Mouse (Mus musculus) urinary bladder, postnatal 14 days (tissue): ENCODE measurements around the gene Ubxn7.

Experiments
- DNase-seq: peaks from one replicate; pipeline ENCODE4 v3.0.0; 2021; ENCODE audit warnings: low spot score

Ubxn7 gene

GRCm38 (mm10) chr16:32382901-32383300 is 50.8 kb downstream of the Ubxn7 start:
- no peak for DNase-seq

DNA sequence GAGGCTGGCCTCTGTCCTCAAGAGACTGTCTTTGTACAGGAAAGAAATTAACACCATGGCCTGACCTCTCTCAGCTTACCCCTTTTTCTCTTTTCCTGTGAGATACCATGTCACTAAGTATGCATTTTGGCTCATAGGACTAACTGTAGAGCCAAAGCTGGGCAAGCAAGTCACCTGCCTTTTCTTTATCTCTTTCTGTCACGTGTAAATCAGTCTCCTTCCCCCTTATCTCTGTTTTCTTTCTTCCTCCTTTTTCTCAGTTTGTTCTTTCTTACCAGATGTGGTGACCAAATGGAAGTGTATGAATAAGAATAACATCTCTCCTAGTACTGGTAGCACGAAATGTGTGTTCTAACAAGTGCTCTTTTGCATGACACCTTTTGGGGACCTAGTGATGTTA is 52.8 kb downstream of the Ubxn7 start:
- no peak for DNase-seq

DNA sequence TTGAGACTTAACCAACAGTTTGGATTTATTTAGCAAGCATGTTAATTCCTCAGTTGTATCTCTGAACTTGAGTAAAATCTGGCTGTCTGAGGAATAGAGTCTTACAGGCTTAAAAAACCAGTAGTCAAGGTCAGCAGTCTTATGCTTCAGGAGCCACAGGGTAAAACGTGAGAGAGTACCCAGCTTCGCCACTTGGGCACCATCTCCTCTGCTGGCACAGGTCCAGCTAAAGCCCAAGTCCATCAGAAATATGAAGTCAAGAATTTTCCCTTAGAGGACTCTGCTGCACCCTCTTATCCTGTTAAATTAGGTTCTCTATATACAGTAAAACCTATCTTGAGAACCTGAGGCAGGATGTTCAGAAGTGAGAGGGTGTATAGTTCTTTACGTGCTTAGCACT is 54.8 kb downstream of the Ubxn7 start:
- DNase-seq, result no peak

DNA sequence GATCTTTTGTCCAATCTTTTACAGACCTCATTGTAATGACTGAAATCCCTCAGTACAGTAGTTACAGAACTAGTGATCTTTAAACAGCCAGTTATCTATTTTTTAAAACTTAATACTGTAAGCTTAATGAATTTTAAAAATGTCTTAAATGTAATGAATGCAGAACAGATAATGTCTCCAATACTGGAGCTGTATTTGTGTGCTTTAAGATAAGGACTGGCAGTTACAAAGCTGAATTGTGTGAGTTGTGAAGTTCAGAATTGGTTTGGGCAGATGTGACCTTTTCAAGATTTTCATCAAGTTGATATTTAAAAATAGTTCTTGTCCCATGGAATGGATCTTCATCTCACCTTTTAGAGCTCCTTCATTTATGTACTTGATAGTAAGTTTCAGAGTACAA is 57.0 kb downstream of the Ubxn7 start:
- no peak for DNase-seq

DNA sequence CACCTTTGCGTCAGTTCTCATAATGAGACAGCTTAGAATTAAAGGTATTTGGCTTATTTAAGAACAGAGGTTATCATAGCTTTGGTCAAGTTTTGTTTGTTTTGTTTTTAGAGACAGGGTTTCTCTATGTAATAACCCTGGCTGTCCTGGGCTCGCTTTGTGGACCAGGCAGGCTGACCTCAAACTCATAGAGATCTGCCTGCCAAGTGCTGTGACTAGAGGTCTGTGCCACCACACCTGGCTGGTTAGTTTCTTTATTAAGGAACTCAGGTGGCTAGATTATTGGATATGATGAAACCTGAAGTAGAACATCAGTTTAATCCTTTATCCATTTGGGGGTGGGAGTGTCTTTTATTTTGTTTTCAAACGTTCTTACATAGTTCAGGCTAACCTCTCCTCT is 57.8 kb downstream of the Ubxn7 start:
- DNase-seq, result no peak

- DNase-seq, result no peak
These were observed 58.8 kb downstream of the Ubxn7 start for GRCm38 (mm10) chr16:32390882-32391281.

- DNase-seq, result no peak
These were observed 63.9 kb downstream of the Ubxn7 start for GRCm38 (mm10) chr16:32395679-32396540.

GRCm38 (mm10) chr16:32396541-32396835 is 64.4 kb downstream of the Ubxn7 start:
- DNase-seq, result no peak

GRCm38 (mm10) chr16:32398206-32398605 is 66.1 kb downstream of the Ubxn7 start:
- DNase-seq, result no peak

GRCm38 (mm10) chr16:32400267-32400666 is 68.2 kb downstream of the Ubxn7 start, which contains the start of gene Tm4sf19:
Gene Tm4sf19 (plus strand): TSS chr16:32400506.
- DNase-seq, result no peak

- no peak for DNase-seq
These were observed 69.4 kb downstream of the Ubxn7 start for GRCm38 (mm10) chr16:32401335-32401965.

- no peak for DNase-seq
These were observed 70.8 kb downstream of the Ubxn7 start for GRCm38 (mm10) chr16:32402818-32403217.

- DNase-seq, result no peak
These were observed 73.7 kb downstream of the Ubxn7 start for GRCm38 (mm10) chr16:32405716-32406115.

DNA sequence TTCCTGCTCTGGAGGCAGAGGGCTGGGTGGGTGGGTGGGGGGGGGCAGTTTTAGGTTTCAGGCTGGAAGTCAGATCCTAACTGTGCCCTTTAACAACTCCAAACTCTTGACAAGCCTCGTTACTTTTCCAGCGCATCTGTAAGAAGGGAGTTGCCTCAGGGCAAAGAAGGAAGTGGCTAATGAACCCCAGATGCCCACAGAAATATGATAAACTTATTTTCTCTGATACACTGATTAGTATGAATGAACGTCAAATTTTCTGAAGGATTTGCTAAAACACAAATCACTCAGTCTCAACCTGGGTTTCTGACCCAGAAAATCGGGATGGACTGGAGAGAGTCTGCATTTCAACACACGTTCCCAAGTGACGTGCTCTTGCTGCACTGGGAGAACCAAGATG is 74.6 kb downstream of the Ubxn7 start:
- DNase-seq, result no peak

GRCm38 (mm10) chr16:32407730-32408129 is 75.7 kb downstream of the Ubxn7 start:
- DNase-seq, result no peak

GRCm38 (mm10) chr16:32417457-32417856 is 85.4 kb downstream of the Ubxn7 start:
- no peak for DNase-seq

DNA sequence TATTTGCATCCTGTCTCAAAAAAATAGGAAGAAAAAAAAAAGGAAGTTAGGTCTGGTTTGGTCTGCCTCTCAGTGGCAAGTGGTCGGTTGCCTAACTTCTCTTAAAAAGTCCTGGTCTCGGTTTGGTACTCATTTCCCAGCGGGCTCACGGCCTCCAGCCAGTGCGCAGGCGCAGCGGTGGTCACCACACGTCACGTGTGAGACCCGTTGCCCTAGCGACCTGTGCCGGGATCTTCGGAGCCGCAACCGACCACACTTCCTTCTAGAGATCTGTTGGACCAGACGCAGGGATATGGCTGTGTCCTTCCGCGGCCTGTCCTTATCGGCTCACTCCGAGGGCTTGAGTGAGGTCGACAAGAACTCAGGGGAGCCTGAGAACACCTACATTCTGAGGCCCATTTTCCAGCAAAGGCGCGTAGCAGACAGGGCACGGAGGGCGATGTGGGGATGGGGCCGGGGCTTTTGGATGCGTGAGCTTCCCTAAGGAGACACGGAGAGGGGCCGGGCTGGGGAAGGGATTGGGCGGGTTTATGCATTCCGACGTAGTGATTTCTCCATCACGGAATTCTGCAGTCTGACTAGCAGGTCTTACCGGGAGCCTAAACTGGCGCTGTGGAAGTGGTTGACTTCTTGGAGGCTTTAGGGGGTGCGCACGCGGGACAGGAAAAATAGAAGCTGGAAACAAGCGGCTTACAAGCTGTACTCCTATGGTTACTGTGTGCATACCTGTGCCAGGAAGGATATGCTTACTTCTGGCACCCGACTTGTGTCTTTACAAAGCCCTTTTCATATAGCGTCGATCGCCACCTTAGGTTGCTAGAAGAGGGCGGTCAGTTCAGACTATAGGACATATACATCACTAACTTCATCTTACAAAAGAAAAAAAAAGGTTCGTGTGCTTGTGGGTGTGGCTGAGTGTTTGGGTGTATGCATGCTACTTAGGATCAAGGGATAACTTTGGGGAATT is 87.7 kb downstream of the Ubxn7 start, which contains the start of gene Tctex1d2:
Gene Tctex1d2 (plus strand): TSS at position 186 of the 967 bp plus-strand sequence.
- DNase-seq, result peak; percentile 95

GRCm38 (mm10) chr16:32427506-32427905 is 95.4 kb downstream of the Ubxn7 start:
- no peak for DNase-seq

- DNase-seq, result peak; percentile 89
These were observed 98.5 kb downstream of the Ubxn7 start, which contains the start of gene Pcyt1a for GRCm38 (mm10) chr16:32430474-32431046. Gene Pcyt1a (plus strand): TSS chr16:32430921.

DNA sequence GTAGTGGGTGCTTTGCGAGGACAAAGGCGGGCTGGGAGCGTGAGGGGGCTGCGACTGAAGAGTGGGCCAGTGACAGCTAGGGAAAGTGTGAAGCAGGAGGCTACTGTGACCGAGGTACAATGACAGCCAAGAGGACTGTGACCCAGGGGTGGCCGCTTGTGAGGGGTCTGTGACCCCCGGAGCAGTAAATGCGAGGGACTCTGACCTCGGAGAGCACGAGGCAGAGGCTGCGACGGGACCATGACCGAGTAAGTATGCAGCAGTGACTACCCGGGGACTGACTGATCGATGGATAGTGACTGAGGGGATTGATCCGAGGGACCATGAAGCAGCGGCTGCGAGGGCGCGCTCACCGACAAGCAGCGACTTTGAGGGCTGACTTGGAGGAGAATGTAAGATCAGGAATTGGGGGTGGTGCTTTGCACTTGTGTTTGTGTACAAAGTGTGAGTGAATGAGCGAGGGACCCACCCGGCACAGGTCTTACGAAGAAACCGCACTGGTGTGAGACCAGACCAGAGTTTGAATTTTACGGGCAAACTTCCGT is 99.1 kb downstream of the Ubxn7 start:
- no peak for DNase-seq

DNA sequence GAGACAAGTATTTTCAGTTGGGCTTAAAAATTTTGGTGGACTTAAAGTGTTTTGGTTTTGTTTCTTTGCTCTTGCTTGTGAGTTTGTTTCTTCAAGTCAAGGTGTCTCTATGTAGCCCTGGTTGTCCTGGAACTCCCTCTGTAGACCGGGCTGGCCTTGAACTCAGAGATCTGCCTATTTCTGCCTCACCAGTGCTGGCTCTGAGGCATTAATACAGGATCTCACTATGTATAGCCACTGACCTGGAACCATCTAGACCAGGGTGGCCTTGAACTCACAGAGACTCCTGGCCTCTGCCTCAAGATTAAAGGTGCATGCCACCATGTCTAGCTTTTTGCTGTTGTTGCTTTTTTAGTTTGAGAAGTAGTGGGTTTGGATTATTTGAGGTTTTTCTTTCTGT is 99.9 kb downstream of the Ubxn7 start:
- DNase-seq, result no peak

DNA sequence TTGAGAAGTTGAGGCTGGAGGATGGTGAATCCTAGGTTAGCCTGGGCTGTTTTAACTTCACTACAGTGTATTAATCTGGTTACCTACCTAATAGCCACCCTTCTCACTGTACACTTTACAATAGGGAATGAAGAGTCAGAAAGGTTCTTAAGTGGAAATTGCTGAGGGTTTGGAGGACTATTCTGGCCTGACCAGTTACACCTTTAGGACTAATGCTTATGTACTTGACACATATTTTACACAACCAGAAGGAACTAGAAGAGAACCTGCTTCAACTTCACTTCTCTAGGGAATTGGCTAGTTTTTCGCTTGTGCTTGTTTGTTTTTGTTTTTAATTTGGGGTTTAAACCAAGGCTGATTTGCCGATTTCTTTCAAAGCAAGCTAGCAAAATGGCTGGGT is 101.1 kb downstream of the Ubxn7 start:
- DNase-seq, result no peak
